Mouse (Mus musculus): Measurements from ENCODE around the gene Dnajc8.

DNA sequence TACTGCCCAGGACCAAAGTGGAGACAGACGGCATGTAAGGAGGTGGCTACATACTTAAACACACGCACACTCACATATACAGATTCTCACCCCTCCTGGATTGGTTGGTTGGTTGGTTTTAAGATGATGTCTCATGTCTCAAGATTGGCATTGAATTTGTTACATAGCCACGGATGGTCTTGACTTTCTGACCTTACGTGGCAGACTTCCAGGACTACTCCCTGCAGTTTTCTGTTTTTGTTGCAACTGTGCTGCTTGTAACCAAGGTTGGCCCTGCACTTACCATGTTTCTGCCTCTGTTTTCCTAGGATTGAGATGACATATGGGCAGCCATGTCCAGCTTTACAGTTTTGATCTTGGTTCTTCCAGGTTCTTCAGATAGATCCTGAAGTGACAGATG, 6.1 kb downstream of the Dnajc8 start:
- TF ChIP-seq POLR2A (IDR thresholded peaks at IDR 0.05; ENCODE audit: low read depth, low read length) = no peak
- TF ChIP-seq CTCF (IDR thresholded peaks at IDR 0.05; ENCODE audit: borderline replicate concordance, insufficient read depth, low read length) = no peak
